In the genomic region with DNA sequence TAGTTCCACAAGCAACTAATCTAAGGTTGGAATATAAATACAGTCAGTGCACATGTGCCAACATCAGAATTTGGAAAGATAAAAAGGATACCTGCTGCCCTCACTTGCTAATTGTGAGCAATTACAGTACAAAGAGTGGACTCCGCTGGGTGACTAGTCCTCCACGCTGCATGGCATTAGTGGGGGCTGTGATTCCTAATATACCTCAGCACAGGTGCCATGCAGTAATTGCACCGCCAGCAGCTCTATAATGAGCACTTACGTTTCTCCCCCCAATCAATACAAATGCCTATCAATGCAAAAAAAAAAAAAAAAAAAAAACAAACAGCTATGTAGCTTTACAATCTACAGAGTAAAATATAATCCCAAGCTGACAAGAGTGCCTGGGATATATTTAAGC, we compare ENCODE assay signal across 26 mouse cellular contexts.
"Had no signal": no experiment of that assay in that cellular context is flagged by ENCODE, and none has a peak within 500 bp of the region (broad histone marks: within the 10 kb centered on the region; RNA-seq: fewer than 3 reads in every experiment).

No protein-coding gene starts in this region.

- H3K9ac ChIP-seq: heart, embryonic 13.5 days; heart, embryonic 15.5 days; hindbrain, embryonic 13.5 days; hindbrain, embryonic 15.5 days; intestine, embryonic 15.5 days; limb, embryonic 12.5 days; liver, embryonic 13.5 days; liver, embryonic 15.5 days had no signal

- H3K4me1 ChIP-seq: heart, embryonic 13.5 days; heart, embryonic 15.5 days; hindbrain, embryonic 13.5 days; hindbrain, embryonic 15.5 days; intestine, embryonic 15.5 days; limb, embryonic 10.5 days; limb, embryonic 12.5 days; liver, embryonic 13.5 days; liver, embryonic 15.5 days had no signal

- ATAC-seq: hindbrain, postnatal 0 days; intestine, embryonic 15.5 days; intestine, postnatal 0 days had no signal

- H3K4me2 ChIP-seq: heart, embryonic 11.5 days; heart, embryonic 13.5 days; heart, embryonic 15.5 days; hindbrain, embryonic 13.5 days; hindbrain, embryonic 15.5 days; intestine, embryonic 15.5 days; limb, embryonic 12.5 days; liver, embryonic 11.5 days; liver, embryonic 13.5 days; liver, embryonic 15.5 days had no signal

- H3K27ac ChIP-seq: heart, adult 2 months; heart, embryonic 13.5 days; heart, embryonic 15.5 days; hindbrain, embryonic 13.5 days; hindbrain, embryonic 15.5 days; hindbrain, postnatal 0 days; intestine, embryonic 15.5 days; left cerebral cortex, adult 2 months; limb, embryonic 10.5 days; limb, embryonic 12.5 days; liver, embryonic 13.5 days; liver, embryonic 15.5 days had no signal

- H3K9me3 ChIP-seq: heart, embryonic 13.5 days; heart, embryonic 15.5 days; hindbrain, embryonic 13.5 days; hindbrain, embryonic 15.5 days; intestine, embryonic 15.5 days; limb, embryonic 10.5 days; limb, embryonic 12.5 days; liver, embryonic 13.5 days; liver, embryonic 15.5 days had no signal

- DNase-seq: gastrocnemius, postnatal 14 days; gastrocnemius, postnatal 36 days; heart, adult 11 months; heart, adult 2 months; heart, postnatal 14 days; heart, postnatal 36 days; kidney, adult 18-20 months; kidney, adult 8-10 months; kidney, postnatal 10 days; kidney, postnatal 25 days; kidney, postnatal 4 days; liver; liver, embryonic 13.5 days had no signal

- H3K4me3 ChIP-seq: heart, adult 2 months; heart, embryonic 13.5 days; heart, embryonic 15.5 days; hindbrain, embryonic 13.5 days; hindbrain, embryonic 15.5 days; intestine, embryonic 15.5 days; left cerebral cortex, adult 2 months; limb, embryonic 10.5 days; limb, embryonic 12.5 days; liver, embryonic 13.5 days; liver, embryonic 15.5 days had no signal

- H3K27me3 ChIP-seq: heart, embryonic 13.5 days; heart, embryonic 15.5 days; hindbrain, embryonic 13.5 days; hindbrain, embryonic 15.5 days; intestine, embryonic 15.5 days; limb, embryonic 12.5 days; liver, embryonic 13.5 days; liver, embryonic 15.5 days had no signal

- H3K36me3 ChIP-seq: heart, embryonic 13.5 days; heart, embryonic 15.5 days; hindbrain, embryonic 13.5 days; hindbrain, embryonic 15.5 days; intestine, embryonic 15.5 days; limb, embryonic 10.5 days; limb, embryonic 12.5 days; liver, embryonic 13.5 days; liver, embryonic 15.5 days had no signal
